Mouse (Mus musculus) central nervous system, embryonic 11.5 days (tissue): Measurements from ENCODE around the gene Tro. TPM values are rescaled to one million over a fixed set of nuclear protein-coding genes. Genes with fewer than 3 reads are reported as not detected.

ENCODE experiments used
- polyA plus RNA-seq: library from polyadenylated mRNA; depleted of rRNA; stranded (reverse); fragments of >200 nt; gene quantifications from 2 replicates; pipeline ENCODE4 v1.2.3, GENCODE M21; 2012; rRNA removed

The Tro gene
- 54.3 and 59.0 TPM in 2 replicates for polyA plus RNA-seq

GRCm38 (mm10) chrX:150656908-150657796, at the start of gene Tro:
TSS of gene Tro (minus strand) at chrX:150657583.

Other genes with a start within 250 kb of the Tro start
- 29.5 and 50.7 TPM in 2 replicates for gene Tmem29, start 198.4 kb downstream of the Tro start, polyA plus RNA-seq
- 53.7 and 60.6 TPM in 2 replicates for gene Alas2, start 110.2 kb downstream of the Tro start, polyA plus RNA-seq
- gene Pfkfb1, start 69.4 kb downstream of the Tro start, polyA plus RNA-seq: 6.1 and 10.6 TPM in 2 replicates
- 25.3 and 29.4 TPM in 2 replicates for gene Apex2, start 67.7 kb downstream of the Tro start, polyA plus RNA-seq
- 175 and 215 TPM in 2 replicates for gene Maged2, start 156.8 kb upstream of the Tro start, polyA plus RNA-seq